Mouse (Mus musculus) left cerebral cortex, adult 8-10 months (tissue): Measurements from ENCODE around the gene Hpd. TPM values are rescaled to one million over a fixed set of nuclear protein-coding genes. Genes with fewer than 3 reads are reported as not detected.

ENCODE experiments used
- DNase-seq, 2 experiments: peaks; one replicate each; pipeline ENCODE4 v3.0.0; 2022; ENCODE audit warnings: low spot score in 2 of 2
- total RNA-seq, 4 experiments: library from RNA; stranded (reverse); gene quantifications; 2 replicates each; pipeline ENCODE4 v1.2.4; 2022

Gene Hpd
- total RNA-seq, 4 experiments from 2014 or later = not detected

GRCm38 (mm10) chr5:123187306-123187705 is 4.8 kb upstream of the Hpd start:
- no peak for DNase-seq

DNA sequence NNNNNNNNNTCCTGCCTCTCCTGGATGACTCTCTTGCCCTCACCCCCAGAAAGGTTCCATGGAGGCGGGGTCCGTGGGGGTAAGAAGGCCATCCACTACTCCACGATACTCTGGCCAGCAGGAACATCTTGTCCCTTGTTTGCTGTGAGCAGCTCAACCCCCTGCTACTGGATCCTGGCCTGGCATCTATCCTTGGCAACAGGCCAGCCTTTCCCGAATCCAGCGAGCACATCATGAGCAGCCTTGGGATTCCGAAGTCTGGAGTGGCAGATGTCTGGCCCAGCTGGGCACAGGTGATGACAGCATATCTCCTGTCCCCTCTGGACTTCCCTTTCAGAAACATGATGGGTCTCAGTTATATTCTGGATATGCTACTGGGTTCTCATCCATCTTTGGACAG is 3.4 kb upstream of the Hpd start:
- no peak for DNase-seq

GRCm38 (mm10) chr5:123181536-123181935 is 991 bp downstream of the Hpd start:
- DNase-seq = no peak

DNA sequence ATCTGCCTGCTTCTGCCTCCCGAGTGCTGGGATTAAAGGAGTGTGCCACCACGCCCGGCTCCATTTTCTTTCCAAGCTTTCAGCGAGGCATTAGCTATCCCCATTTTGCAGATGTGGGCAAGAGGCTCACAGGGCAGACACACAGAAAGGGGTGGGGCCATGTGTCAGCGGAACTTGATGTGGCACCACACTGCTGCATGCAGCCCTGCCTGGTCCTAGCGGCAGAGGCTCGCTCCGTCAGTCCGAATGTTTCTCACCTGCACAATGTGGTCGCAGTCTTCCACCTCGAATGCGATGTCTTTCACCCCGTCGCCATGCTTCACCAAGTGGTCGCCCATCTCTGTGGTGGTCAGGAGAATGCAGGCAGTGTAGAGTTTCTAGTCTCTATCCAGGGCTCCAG is 2.1 kb downstream of the Hpd start:
- no peak for DNase-seq

DNA sequence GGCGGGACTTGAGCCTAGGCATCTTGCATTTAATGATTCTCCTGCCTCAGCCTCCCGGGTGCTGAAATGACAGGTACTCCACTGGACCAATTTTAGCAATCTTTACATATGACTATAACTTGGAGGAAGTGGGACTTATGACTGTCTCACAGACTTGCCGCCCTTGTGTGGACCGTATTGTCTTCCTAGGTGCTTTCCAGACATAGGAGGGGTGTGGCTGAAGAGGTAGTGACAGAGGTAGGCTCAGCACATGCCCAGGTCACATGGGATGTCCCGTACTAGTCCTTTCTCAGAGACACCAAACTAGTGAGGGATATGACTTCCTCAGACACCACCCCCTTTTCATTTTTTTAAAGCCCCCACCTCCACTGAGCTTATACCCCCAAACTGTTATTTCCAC is 3.7 kb downstream of the Hpd start:
- no peak for DNase-seq

- DNase-seq = peak; percentile 65 to 73
Measured at GRCm38 (mm10) chr5:123171646-123172350, 10.7 kb downstream of the Hpd start.

DNA sequence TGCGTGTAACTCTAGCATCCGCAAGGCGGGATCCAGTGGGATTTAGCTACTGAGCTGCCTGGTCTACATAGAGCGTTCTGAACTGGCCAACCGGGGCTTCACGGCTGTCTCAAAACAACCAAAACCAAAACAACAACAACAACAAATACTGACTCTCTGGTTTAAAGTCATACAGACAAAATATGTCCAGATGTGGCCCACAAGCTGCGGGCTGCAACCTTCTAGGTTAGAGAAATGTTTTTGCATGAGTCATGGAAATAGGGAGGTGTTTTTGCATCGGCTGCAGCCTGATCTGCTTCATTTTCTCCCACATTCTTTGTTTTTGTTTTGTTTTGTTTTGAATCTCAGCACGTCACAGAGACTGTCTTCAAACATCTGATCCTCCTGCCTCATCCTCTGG is 12.2 kb downstream of the Hpd start:
- no peak for DNase-seq

GRCm38 (mm10) chr5:123169284-123169683 is 13.2 kb downstream of the Hpd start, which contains the start of gene Psmd9:
Gene Psmd9 (plus strand): TSS chr5:123169413.
- DNase-seq = no peak

- DNase-seq = no peak
Measured at GRCm38 (mm10) chr5:123167591-123167990, 14.9 kb downstream of the Hpd start.

DNA sequence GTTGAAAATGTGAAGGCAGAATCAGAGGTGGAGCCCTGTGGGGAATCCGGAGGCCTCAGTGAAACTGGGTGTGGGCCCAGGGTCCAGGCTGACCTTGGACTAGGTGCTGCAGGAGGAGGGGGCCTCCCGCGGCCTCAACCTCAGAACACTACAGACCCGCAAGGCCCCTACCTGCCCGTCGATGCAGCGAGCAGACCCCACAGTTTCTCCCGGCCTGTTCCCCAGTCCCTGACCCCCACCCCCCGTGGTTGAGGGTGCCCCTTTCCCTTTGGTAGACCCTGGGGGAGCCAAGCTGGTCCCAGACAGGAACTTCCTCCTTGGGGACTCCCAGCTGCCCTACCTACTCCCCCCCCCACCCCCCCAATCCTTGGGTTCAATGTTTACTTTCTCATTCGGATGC is 16.1 kb downstream of the Hpd start:
- DNase-seq = no peak

DNA sequence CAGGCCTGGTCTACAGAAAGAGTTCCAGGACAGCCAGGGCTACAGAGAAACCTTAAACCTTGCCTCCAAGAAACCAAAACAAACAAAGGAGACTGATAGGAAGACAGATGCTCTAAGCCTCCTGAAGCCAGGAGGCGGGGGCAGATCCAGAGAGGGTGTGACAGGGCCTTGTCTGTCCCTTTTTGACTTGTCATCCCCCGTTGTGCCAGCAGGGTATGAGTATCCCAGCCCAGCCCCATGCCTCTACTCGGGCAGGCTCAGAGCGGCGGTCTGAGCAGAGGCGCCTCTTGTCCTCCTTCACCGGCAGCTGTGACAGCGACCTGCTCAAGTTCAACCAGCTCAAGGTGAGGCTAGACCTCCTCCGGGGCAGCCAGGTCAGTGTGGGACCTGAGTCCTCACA is 19.6 kb downstream of the Hpd start:
- DNase-seq = no peak

GRCm38 (mm10) chr5:123160341-123160740 is 22.2 kb downstream of the Hpd start:
- DNase-seq = no peak

- DNase-seq = no peak
Measured at GRCm38 (mm10) chr5:123159866-123160265, 22.7 kb downstream of the Hpd start.

DNA sequence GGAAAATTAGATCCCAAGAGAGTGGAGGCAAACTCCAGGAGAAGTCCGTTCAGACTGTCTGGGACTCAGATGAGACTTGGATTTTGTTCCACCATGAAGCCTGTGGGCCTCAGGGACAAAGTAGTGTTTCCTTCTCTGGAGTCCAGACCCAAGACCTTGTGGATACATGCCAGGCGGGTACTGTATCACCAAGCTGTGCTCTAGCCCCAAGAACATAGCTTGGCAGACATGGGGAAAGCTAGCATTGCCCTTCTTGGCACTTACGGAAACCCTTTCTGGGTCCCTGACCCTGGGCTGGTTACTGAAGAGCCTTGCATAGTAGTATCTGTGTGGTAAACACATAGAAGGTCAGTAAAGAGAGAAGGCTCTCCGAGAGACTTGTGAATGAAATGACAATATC is 23.1 kb downstream of the Hpd start:
- no peak for DNase-seq

DNA sequence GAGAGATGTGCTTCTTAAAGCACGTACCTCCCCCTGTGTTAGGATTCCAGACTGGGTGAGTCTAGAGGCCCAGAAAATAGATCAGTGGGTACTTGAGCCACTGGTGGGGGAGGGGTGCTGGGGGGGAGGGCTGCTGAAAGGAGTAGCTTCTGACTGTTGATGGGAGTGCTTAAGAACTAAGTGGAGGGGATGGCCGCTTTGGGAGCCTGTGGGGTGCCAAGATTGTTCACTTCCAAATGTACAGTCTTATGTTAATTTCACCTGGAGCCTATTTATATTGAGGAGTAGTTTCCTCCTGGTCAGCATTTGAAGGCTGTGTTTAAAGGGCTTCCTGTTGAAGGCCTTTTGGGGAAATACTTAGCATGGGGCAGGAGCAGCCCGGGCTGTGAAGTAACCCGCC is 24.6 kb downstream of the Hpd start:
- no peak for DNase-seq

- DNase-seq = no peak
Measured at GRCm38 (mm10) chr5:123156763-123157162, 25.8 kb downstream of the Hpd start.

GRCm38 (mm10) chr5:123155425-123155824 is 27.1 kb downstream of the Hpd start:
- peak in 1 of 2 experiments; percentile 28 for DNase-seq

DNA sequence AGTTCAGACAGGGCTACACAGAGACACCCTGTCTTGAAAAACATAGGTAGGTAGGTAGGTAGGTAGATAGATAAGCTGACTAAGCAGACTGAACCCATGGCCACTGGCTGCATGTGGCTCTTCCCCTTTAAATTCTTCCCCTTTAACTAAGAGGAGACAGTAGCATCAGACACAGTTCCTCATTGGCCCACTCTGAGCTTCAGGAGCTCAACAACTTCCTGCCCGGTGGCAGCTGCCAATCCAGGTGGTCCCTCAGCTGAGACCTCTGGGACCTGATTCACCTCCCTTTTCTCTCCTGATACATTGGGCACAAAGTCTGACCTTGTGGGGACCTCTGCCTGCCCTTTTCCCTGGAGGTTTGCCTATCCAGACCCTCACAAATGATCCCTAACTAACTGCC is 29.6 kb downstream of the Hpd start:
- no peak for DNase-seq

DNA sequence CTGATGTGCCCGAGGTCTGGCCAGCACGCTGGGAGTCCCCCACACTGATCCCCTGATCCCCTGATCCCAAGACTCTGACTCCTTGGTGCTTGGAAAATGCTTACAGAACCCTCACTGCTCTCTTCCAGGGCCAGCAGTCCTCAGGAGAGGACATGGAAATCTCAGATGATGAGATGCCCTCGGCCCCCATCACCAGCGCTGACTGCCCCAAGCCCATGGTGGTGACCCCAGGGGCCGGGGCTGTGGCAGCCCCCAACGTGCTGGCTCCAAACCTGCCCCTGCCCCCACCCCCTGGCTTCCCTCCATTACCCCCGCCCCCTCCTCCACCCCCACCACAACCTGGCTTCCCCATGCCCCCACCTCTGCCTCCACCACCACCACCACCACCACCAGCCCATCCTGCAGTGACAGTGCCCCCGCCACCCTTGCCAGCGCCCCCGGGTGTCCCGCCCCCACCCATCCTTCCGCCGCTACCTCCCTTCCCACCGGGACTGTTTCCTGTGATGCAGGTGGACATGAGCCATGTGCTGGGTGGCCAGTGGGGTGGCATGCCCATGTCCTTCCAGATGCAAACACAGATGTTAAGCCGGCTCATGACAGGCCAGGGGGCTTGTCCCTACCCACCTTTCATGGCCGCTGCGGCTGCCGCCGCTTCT is 30.7 kb downstream of the Hpd start:
- DNase-seq = no peak

DNA sequence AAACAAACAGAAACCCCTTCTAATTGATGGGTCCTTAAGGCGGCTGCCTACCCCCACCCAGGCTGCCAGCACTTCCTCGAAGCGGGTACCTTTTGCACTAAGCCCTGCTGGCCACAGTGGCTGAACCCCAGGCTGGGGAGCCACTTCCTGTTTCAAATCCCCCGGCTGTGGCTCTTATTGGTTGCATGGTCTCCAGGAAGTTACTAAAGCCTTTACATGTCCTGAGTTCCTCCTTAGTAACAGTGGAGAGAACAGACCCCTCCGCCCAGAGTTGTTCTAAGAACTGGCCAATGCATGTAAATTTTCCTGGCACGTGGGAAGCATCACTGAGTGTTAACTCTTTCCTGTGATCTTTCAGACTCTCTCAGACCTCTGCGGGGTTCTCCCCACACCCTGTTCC is 31.4 kb downstream of the Hpd start:
- DNase-seq = no peak

DNA sequence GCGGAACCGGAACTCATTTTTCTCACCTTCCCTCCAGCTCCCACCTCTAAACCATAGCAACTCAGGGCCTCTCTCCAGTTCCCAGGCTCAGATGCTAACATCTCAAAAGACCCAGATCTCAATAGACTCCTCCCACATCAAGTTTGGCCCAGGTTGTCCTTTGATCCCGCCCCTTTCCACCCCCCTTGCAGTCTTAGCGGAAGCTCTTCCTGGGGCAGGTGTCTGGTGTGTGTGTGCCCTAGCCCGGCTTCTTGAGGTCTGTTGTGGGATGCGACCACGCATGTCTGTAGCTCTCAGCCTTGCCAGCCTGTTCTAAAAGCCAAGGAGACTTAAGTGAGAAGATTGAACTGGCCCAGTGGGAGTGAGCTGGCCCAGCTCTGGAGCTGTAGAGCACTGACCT is 31.9 kb downstream of the Hpd start:
- DNase-seq = no peak

DNA sequence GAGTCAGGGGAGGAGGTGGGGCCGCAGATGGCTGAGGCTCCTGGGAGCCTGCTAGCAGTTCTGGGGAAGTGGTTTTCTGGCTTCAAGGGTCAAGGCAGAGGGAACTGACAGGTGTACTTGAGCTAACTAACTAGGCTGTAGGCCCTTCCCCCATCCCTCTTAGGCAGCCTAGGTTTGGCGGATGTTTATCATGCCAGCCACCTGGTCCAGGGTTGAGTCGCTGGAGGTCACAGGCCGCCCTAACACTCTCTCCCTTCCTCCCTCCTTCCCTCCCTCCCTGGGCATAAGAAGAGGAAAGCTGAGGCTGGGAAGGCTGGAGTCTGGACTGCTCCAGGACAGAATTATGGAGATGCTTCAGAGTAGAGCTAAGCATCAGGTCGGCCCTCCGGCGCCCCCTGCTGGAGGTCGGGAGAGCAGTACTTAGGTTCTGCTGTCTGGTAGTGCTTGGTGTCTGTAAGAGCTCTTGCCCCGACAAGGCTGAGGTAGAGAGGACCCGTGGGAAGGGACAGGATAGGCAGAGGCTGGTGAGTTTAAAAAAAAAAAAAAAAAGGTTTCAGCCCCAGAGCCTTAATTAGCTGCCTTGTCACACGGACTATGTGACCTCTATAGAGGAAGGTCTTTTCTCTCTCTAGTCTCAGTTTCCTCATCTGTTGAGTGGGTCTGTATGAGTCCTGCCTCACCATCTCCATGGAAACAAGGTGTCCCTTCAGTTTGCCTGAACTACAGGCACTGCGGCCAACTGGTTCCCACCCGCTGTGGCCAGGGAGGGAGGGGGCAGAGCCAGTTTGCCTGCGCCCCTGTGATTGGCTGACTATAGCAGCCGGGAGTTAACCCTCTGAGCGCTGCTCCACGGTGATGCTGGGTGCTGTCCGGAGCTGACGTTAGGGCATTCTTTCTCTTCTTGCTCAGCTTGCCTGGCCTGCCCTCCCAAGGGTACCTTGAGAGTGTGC is 32.8 kb downstream of the Hpd start:
- DNase-seq = peak; percentile 86 to 89
